Mouse (Mus musculus) ZHBTc4 (cell line): ENCODE data around the gene Slc7a6.
A peak's percentile ranks its signal among the peaks of the same experiment; 100 is the strongest.

Source experiments
- DNase-seq: peaks from one replicate; pipeline ENCODE4 v3.0.0-alpha.2; 2011; ENCODE audit warnings: low read depth, low spot score

Gene Slc7a6

GRCm38 (mm10) chr8:106140191-106140590, 28.5 kb upstream of the Slc7a6 start:
- no peak for DNase-seq

DNA sequence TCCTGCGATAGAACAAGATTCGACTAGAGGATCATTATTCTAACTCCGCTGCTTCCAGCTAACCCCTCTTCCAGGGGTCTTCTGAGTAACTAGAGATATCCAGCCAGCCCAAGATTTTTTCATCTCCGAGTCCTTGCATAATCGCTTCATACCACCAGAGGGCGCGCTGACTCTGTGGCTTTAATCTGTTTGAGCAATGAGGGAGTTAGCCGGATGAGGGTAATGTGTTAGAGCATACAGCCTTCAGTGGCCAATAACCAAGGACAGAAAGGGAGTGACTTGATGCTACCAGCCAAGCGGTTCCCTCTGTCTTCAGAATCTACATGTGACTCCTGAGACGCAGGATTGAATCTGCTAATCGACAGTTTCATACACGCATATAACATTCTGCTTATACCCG, 27.9 kb upstream of the Slc7a6 start:
- peak; percentile 87 for DNase-seq

GRCm38 (mm10) chr8:106145331-106145730, 23.3 kb upstream of the Slc7a6 start:
- no peak for DNase-seq

DNA sequence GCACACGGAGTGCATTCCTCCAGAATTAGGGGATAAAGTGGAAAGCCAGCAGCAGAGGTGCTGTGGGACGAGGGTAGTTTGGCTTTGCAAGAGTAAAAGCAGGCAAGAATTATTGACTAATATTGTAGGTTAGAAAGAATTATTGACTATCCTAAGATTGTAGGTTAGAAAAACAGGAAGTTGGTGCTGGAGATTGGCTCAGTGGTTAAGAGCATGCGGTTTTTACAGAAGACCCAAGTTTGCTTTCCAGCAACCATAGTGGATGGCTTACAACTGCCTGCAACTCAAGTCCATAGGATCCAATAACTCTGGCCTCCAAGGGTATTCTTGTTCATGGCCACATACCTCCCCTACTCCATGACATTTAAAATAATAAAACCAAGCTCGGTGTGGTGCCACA, 22.6 kb upstream of the Slc7a6 start:
- no peak for DNase-seq

GRCm38 (mm10) chr8:106147868-106148565, 20.6 kb upstream of the Slc7a6 start:
- peak; percentile 19 for DNase-seq

GRCm38 (mm10) chr8:106149025-106149424, 19.6 kb upstream of the Slc7a6 start:
- DNase-seq: no peak

GRCm38 (mm10) chr8:106149801-106150652, 18.6 kb upstream of the Slc7a6 start, which contains the start of gene Pla2g15:
Gene Pla2g15 (plus strand): TSS chr8:106150399.
- DNase-seq: peak; percentile 97

- no peak for DNase-seq
Measured at GRCm38 (mm10) chr8:106150653-106151000, 18.0 kb upstream of the Slc7a6 start.

DNA sequence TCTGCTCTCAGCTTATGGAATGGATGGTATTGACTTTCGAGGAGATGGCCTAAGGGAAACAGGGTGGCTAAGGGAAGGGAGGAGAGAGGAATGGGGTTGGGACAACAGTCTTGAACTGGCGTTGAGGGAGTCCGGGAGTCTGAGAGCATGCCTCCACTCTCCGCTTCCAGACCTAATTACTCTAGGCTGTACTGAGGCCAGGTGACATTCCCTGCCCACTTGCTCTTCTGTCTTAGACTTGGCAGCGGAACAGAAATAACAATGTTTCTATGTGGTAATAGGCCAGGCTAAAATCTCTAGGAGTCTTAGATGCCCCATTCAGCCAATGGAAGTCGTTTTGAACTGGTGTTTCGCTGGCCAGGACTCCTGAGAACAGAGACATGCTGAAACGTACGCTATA, 17.6 kb upstream of the Slc7a6 start:
- no peak for DNase-seq

- DNase-seq: no peak
Measured at GRCm38 (mm10) chr8:106152876-106153275, 15.8 kb upstream of the Slc7a6 start.

DNA sequence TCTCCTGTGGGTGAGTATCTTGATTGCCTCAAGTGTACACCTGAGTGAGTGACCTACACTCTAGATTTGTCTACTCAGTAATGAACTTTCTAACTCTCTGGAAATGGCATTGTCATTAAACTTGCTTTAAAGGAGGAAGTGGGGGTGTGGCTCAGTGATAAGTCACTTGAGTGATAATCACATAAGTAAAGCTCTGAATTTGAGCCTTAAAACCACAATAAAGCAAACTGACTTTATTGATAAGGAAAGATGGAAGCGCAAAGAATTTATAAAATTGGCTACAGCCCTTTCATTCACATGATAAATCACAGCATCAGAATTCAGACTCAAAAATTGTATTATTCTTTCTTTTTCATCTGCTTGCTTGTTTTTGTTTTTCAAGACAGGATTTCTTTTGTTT, 11.2 kb upstream of the Slc7a6 start:
- no peak for DNase-seq

DNA sequence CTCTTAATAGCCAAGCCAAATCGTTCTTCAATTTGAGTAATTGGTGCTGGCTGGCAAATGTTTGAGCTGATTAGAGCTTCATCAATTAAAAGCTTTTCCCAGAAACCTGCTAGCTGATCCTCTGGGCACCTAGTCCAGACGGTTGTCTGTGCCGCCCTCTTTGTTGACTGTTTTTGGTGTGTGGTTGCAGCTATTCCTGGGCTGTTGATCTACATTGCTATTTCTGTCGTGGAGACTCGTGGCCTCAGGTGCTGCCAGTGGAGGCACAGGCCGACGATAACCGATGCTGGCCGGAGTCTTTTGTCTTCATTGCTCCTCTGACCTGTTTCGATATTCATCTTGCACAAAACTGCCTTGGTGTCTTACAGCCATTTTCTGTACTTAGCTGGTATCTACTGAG, 10.3 kb upstream of the Slc7a6 start:
- no peak for DNase-seq

DNA sequence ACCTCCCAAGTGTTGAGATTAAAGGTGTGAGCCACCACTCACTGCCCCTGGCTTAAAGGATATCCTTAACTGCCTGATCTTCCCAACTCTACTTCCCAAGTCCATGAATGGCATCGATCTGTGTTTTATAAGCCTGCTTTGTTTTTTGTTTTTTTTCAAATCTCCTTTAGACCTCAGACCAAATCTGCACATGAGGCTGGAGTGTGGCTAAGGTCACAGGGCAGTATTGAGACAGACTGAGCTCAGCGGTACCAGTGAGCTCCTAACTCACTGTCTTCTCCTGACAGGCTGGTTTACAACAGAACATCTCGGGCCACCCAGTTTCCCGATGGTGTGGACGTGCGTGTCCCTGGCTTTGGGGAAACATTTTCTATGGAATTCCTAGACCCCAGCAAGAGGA, 8.8 kb upstream of the Slc7a6 start:
- DNase-seq: no peak

DNA sequence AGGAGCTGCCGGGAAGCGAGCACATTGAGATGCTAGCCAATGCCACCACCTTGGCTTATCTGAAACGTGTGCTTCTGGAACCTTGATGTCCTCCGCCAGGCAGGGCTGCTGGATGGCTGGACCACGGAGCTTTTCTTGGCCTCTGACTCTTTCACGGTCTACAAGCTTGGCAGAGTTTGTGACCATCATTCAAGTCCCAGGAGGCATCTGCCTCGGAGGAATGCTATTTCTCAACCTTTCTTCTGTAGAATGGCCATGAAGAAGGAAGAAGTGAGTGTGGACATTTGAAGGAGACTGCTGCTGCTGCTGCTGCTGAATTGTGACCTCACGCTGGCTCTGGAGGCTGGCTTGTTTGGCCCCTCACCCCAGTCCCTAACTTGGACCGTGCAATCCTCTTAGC, 5.4 kb upstream of the Slc7a6 start:
- no peak for DNase-seq

GRCm38 (mm10) chr8:106165460-106165859, 3.2 kb upstream of the Slc7a6 start:
- DNase-seq: peak; percentile 76

- DNase-seq: peak; percentile 54
Measured at GRCm38 (mm10) chr8:106169017-106169933, 618 bp downstream of the Slc7a6 start.

GRCm38 (mm10) chr8:106169934-106170480, 1.4 kb downstream of the Slc7a6 start:
- no peak for DNase-seq

GRCm38 (mm10) chr8:106173566-106173965, 4.9 kb downstream of the Slc7a6 start:
- DNase-seq: no peak

GRCm38 (mm10) chr8:106176891-106177290, 8.2 kb downstream of the Slc7a6 start:
- DNase-seq: no peak

DNA sequence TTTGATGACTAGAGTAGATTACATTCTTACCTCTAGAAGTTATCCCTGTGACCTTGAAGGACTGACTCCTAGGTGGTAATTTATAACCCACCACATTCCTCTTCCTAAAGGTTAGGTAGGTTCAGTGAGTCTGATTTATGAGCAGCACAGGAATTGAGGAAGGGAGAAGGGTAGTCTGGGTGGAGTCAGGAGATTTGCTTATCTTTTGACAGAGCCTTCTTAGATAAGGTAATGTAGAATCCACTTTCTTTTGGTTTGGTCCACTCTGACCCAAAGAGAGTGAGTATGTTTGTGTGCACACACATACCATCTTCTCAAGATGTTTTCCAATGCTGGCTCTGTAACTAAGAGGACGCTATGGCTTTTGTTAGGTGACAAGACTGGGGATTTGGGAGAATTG, 8.9 kb downstream of the Slc7a6 start:
- no peak for DNase-seq

DNA sequence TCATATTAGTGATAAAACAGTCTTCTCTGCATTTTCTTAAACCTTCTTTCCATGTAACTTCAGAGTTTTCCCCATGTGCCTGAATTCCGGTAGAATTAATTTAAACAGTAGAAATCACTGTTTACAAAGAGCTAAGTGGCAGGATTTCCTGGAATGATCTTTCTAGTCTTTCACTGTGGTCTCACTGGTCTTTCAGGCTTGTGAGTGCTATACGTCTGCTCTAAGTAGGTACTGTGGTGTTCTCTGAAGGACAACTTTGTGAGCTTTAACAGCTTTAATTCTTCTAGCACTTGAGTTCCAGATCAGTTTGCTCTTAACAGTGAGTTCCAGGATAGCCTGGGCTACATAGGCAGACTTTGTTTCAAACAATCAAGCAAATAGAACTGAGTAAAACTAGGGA, 9.8 kb downstream of the Slc7a6 start:
- DNase-seq: no peak
